Mouse (Mus musculus): ENCODE results near the gene Tmem182.

DNA sequence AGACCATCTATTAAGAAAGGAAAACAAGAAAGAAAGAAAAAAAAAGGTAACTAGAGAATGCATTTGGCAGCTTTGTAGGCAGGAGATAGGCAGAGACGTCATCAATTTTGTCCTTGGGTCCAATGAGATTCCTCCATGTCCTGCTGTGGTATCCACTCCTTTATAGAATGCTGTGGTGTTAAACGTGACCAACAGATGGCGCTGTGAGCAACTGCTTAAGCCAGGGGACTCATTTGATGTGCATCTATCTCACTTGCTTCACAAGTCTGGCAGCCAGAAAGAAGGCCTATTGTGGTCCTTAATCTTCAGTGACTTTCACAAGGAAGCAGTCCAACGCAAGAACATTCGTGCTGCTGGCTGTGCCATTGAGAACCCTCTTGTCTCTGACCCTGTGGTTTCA, 8.1 kb upstream of the Tmem182 start:
- TF ChIP-seq CTCF (IDR thresholded peaks at IDR 0.05; ENCODE audit: low read depth, low read length) (peak; percentile 93), TAL1 (conservative IDR thresholded peaks at IDR 0.05; ENCODE audit: low read depth, low read length) (no peak), POLR2AphosphoS5 (IDR thresholded peaks at IDR 0.05; ENCODE audit: insufficient replicate concordance, low read depth, low read length) (no peak), GATA1 (IDR thresholded peaks at IDR 0.05; ENCODE audit: borderline replicate concordance, low read length) (no peak), GATA2 (IDR thresholded peaks at IDR 0.05; ENCODE audit: borderline replicate concordance, low read depth, low read length) (no peak)
